Mouse (Mus musculus) thymus, adult 2 months (tissue): ENCODE data around the gene Ccl2. TPM values are rescaled to one million over a fixed set of nuclear protein-coding genes. Genes with fewer than 3 reads are reported as not detected.
A peak's percentile ranks its signal among the peaks of the same experiment; 100 is the strongest.

Source experiments
- DNase-seq: peaks from one replicate; pipeline ENCODE4 v3.0.0; 2021
- H3K27ac ChIP-seq: fragments of 200-500 bp; 2 replicates; pipeline ENCODE4 v1.5.1; 2012; ENCODE audit warnings: low read length, control low read depth; ENCODE audit not compliant: control insufficient read depth, insufficient read depth
- H3K27me3 ChIP-seq: fragments of 200-500 bp; 2 replicates; pipeline ENCODE4 v1.6.1; 2012; ENCODE audit warnings: mild to moderate bottlenecking, low read length, moderate library complexity, mixed read lengths; ENCODE audit not compliant: control insufficient read depth, insufficient read depth
- H3K36me3 ChIP-seq: fragments of 200-500 bp; 2 replicates; pipeline ENCODE4 v1.6.1; 2012; ENCODE audit warnings: mild to moderate bottlenecking, low read length, moderate library complexity; ENCODE audit not compliant: control insufficient read depth, insufficient read depth
- H3K4me1 ChIP-seq: fragments of 200-500 bp; replicated peaks from 2 replicates; pipeline ENCODE4 v1.6.1; 2012; ENCODE audit warnings: low read length; ENCODE audit not compliant: control insufficient read depth, insufficient read depth
- H3K4me3 ChIP-seq: fragments of 200-500 bp; 2 replicates; pipeline ENCODE4 v1.5.1; 2012; ENCODE audit warnings: mild to moderate bottlenecking, low read length, control low read depth, moderate library complexity; ENCODE audit not compliant: control insufficient read depth, insufficient read depth
- CTCF ChIP-seq: fragments of 200-500 bp; IDR thresholded peaks from 2 replicates; pipeline ENCODE4 v1.5.1; 2012; ENCODE audit warnings: mild to moderate bottlenecking, control low read depth, low read length, moderate library complexity, borderline replicate concordance; ENCODE audit not compliant: control insufficient read depth, poor library complexity, insufficient read depth; ENCODE audit errors: extremely low read depth
- POLR2A ChIP-seq: fragments of 200-500 bp; IDR thresholded peaks from 2 replicates; pipeline ENCODE4 v1.6.1; 2012; ENCODE audit warnings: mild to moderate bottlenecking, low read length, control low read depth, moderate library complexity; ENCODE audit not compliant: control insufficient read depth, poor library complexity, insufficient read depth; ENCODE audit errors: extremely low read depth
- WGBS: fragments of 180-500 bp; shearing (Covaris S2); methylation state at CpG from one replicate; pipeline ENCODE4 v1.1.7; 2018; 5-methylcytosine and 5-hydroxymethylcytosine counted together
- polyA plus RNA-seq: library from polyadenylated mRNA; depleted of rRNA; stranded (reverse); fragments of >200 nt; gene quantifications from 2 replicates; pipeline ENCODE4 v1.2.3, GENCODE M21; 2012; rRNA removed

Gene Ccl2
- 3.7 and 4.3 TPM in 2 replicates for polyA plus RNA-seq

DNA sequence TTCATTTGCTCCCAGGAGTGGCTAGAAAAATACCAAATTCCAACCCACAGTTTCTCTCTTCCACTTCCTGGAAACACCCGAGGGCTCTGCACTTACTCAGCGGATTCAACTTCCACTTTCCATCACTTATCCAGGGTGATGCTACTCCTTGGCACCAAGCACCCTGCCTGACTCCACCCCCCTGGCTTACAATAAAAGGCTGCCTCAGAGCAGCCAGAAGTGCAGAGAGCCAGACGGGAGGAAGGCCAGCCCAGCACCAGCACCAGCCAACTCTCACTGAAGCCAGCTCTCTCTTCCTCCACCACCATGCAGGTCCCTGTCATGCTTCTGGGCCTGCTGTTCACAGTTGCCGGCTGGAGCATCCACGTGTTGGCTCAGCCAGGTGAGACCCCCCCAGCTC lies at the start of gene Ccl2:
Gene Ccl2, plus strand, starts transcription at position 216 of the 400 bp plus-strand sequence.
- H3K4me1 ChIP-seq = no peaks in the 10 kb centered on the region
- no peaks in the 10 kb centered on the region for H3K36me3 ChIP-seq
- H3K4me3 ChIP-seq = no peak within 1 kb of the TSS
- no peak within 1 kb of the TSS for H3K27ac ChIP-seq
- 28% methylated on average over 5 of the region's 5 CpGs for WGBS
- no peaks in the 10 kb centered on the region for H3K27me3 ChIP-seq
- no peak for DNase-seq
- TF ChIP-seq CTCF (no peak), POLR2A (no peak)

DNA sequence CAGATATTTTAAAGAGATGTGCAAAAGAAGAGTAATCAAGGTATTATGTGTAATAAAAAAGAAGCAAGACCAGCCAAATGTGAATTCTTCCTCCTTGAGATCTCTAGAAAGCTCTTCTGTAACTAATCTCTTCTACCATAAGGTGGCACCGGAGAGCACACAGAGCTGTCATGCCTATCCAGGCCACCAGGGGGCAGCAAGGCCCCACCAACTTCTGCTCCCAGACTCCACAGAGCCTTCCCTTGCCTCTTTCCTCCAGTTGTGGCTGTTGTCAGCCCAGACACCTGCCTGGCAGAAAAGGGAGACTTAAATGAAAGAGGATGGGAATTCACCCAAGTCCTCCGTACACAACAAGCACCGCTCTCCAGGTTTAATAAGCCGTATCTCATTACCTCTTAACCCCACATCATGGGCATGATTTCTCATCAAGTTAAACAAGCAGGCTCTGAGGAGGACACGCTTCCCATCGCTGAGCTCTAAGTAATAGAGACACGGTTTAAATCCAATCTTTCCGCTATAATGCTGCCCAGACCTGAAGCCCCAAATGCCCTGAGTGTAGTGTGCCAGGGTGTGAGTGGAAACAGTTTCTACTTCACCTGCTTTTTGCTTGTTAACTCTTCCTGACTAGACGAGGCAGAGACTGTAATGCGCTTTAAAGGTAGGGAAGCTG lies 39.1 kb upstream of the Ccl2 start:
- TF ChIP-seq POLR2A = no peak
- TF ChIP-seq CTCF = peak; percentile 93
- Histone ChIP-seq H3K27me3 (no peaks in the 10 kb centered on the region), H3K27ac (no peak overlapping the region), H3K4me3 (no peak overlapping the region), H3K4me1 (no peaks in the 10 kb centered on the region), H3K36me3 (no peaks in the 10 kb centered on the region)
- 76% methylated on average over 10 of the region's 10 CpGs for WGBS
- DNase-seq = peak; percentile 53

DNA sequence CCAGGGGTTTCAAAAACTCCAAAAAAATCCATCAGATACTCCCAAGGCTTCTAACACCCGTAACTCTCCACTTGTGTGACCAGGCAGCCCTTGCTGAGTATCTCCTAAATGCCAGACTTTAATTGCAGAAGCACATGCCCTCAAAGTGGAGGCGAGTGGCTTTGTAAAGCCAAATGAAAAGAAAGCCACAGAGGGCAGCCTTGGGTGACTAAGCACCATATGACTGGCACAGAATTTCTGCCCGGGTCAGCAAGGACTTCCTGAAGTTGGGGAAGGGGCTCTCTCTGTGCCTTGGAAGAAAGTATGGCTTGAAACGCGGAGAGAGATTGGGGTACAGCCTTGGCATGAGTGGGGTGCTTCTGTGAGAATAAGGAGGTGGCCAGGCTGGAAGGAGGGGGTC lies 38.3 kb upstream of the Ccl2 start:
- no peak for DNase-seq
- Histone ChIP-seq H3K36me3 (no peaks in the 10 kb centered on the region), H3K27ac (no peak overlapping the region), H3K27me3 (no peaks in the 10 kb centered on the region), H3K4me3 (no peak overlapping the region), H3K4me1 (no peaks in the 10 kb centered on the region)
- WGBS = 52% methylated on average over 5 of the region's 5 CpGs
- TF ChIP-seq POLR2A = no peak
- no peak for TF ChIP-seq CTCF

DNA sequence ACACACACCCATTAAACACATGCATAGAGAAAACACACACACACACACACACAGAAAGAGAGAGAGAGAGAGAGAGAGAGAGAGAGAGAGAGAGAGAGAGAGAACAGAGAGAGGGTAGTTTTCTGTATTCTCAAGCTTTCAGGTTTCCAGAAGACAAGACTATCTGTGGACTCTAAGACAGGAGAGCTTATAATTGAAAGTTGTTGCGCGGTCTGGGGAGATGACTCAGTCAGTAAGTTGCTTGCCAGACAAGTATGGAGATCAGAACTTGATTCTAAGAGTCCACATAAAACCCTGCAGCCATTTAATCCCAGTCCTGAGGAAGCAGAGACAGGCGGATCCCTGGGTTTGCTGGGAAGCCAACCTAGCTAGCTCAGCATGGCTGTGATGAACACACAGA lies 36.7 kb upstream of the Ccl2 start:
- 94% methylated on average over 3 of the region's 3 CpGs for WGBS
- TF ChIP-seq POLR2A = no peak
- TF ChIP-seq CTCF = no peak
- H3K4me1 ChIP-seq = no peaks in the 10 kb centered on the region
- no peaks in the 10 kb centered on the region for H3K27me3 ChIP-seq
- no peak for DNase-seq
- H3K36me3 ChIP-seq = no peaks in the 10 kb centered on the region
- no peak overlapping the region for H3K27ac ChIP-seq
- H3K4me3 ChIP-seq = no peak overlapping the region

DNA sequence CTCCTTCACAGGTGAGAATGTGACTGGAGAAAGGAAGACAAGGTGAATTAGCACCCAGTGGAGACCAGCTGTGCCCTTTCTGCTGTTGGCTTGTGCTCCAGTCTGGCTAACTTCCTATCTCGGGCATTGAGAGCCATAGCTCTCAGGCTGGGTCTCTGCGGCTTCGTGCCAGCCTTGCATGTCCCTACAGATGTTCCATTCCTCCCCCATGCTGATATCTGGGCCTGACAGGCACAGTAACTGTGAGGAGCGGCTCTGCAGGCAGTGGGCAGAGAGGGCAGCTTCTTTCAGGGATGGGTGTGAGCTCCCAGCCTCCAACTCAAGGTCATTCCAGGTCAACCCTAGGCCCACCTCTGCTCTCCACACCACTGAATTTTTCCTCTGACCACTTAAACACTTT lies 35.9 kb upstream of the Ccl2 start:
- no peaks in the 10 kb centered on the region for H3K36me3 ChIP-seq
- no peak overlapping the region for H3K27ac ChIP-seq
- no peak for DNase-seq
- H3K4me3 ChIP-seq = no peak overlapping the region
- TF ChIP-seq CTCF (no peak), POLR2A (no peak)
- H3K4me1 ChIP-seq = no peaks in the 10 kb centered on the region
- 78% methylated on average over 4 of the region's 4 CpGs for WGBS
- H3K27me3 ChIP-seq = no peaks in the 10 kb centered on the region

DNA sequence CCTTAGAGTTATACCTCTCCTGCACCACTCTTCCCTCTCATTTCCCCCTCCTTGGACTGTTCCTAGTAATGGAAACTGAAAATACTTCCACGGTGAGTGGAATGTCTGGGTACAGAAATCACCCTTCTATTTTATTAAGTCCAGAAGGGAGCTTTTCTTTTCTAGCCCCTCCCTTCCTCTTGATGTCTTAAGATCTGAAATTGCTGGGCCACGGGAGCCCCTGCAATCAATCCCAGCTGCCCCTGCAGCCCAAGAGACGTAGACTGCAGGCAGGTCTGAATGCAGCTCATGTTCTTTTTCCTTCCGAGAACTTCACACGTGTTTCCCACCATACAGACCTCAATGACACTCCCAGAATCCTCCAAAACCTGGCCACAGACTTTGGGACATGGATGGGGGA lies 34.8 kb upstream of the Ccl2 start:
- H3K4me3 ChIP-seq = no peak overlapping the region
- H3K4me1 ChIP-seq = no peaks in the 10 kb centered on the region
- WGBS = 67% methylated on average over 5 of the region's 5 CpGs
- no peaks in the 10 kb centered on the region for H3K27me3 ChIP-seq
- DNase-seq = no peak
- TF ChIP-seq POLR2A (no peak), CTCF (no peak)
- no peak overlapping the region for H3K27ac ChIP-seq
- H3K36me3 ChIP-seq = no peaks in the 10 kb centered on the region

DNA sequence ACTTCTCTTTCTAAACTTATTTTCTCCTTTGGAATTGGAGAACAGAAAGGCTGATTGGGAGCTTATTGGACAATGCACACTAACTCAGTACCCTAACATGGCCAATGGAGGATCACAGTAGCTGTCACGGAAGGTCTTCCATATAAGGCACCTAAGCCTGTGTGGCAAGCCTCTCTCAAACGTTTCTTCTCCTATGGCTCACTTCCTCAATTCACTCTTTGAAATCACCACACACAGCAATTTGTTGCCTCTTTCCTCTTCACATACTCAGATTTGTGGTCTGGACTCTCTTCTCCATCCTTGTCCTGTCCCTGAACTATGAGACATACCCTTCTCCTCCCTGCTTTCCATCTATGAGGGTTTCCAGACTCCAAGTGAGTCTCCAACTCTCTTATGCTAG lies 30.6 kb upstream of the Ccl2 start:
- no peak overlapping the region for H3K27ac ChIP-seq
- no peaks in the 10 kb centered on the region for H3K4me1 ChIP-seq
- 13% methylated on average over 2 of the region's 2 CpGs for WGBS
- H3K36me3 ChIP-seq = no peaks in the 10 kb centered on the region
- DNase-seq = no peak
- H3K27me3 ChIP-seq = no peaks in the 10 kb centered on the region
- TF ChIP-seq CTCF (no peak), POLR2A (no peak)
- no peak overlapping the region for H3K4me3 ChIP-seq
